Mouse (Mus musculus): Measurements from ENCODE around the gene Prss53.
A peak's percentile ranks its signal among the peaks of the same experiment; 100 is the strongest.

- TF ChIP-seq TAL1 (IDR thresholded peaks at IDR 0.05; ENCODE audit: low read length) (no peak), RAD21 (IDR thresholded peaks at IDR 0.05; ENCODE audit: low read depth, low read length) (peak; percentile 12), MAZ (IDR thresholded peaks at IDR 0.05; ENCODE audit: low read depth, low read length) (no peak), CTCF (IDR thresholded peaks at IDR 0.05 in 2 of 3, conservative IDR thresholded peaks at IDR 0.05 in 1 of 3; ENCODE audit: control insufficient read depth in 1 of 3, insufficient read depth in 1 of 3, low read depth in 2 of 3, low read length in 3 of 3, poor library complexity in 1 of 3, severe bottlenecking in 1 of 3) (peak; percentile 53 to 71 (median 62))
Measured at GRCm38 (mm10) chr7:127921516-127921915, 30.7 kb upstream of the Prss53 start.

Measured in MEL (cell line).